Mouse (Mus musculus): Measurements from ENCODE around the gene Ascc1.
"Not testable (repeated sequence)": the region's sequence is repeated elsewhere in the genome, so short reads cannot be mapped to it uniquely, and the experiment has no call there.

Gene Ascc1

DNA sequence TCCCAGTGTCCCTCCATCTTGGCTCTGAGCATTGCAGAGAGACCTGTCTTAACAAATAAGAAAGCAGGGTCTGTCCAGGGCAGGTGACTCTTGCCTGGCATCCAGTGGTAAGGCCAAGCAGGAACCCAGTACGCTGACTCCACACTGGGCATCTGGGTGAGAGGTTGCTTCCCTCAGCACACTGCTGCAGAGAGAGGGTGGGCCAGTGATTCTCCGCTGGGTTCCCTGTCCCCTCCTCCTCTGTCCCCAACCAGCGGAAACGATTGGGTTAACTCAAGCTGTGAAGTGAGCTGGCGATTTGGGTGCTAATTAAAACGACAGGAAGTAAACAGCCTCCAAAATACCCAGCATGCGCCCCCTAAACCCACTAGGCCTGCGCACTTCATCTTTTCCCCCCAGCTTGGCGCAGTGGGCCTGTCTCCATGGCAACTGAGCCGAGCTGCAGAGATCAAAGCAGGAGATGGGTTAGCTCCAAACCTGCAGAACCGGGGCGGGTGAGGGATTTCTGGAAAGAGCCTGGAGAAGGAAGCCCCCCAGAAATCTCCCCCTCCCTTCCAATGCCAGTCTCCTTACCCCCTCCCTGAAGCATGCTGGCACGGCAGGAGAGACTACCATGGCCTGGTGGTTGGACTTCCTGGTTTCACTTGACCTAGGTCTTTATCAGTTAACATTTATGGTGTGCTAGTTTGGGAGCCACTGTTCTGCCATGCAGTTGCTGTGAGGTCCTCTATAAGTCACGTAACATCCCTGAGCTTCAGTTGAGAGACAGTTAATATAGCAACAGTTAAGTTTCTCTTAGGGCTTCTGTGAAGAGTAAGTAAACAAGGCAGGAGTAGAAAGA, 113.0 kb downstream of the Ascc1 start:
- no peak for DNase-seq (ENCODE audit: low spot score)

DNA sequence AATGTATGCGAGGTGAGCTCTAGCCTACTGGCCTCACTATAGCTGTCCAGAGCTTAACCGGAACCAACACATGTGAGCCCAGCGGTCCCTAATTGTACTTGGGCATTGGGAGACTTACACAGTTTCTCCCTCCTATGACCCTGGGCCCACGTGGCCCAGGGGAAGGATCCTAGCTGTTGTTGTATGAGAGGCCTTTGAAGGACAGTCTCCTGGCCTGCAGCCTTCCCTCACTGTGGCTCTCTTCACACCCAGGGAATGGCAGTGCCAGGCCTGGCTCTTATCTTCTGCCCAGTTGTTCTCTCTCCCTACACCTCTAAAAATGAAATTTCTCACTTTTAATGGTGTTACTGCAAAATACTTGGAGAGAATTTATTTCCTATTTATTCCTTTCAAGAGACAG, 114.4 kb downstream of the Ascc1 start:
- DNase-seq (ENCODE audit: low spot score), result no peak

DNA sequence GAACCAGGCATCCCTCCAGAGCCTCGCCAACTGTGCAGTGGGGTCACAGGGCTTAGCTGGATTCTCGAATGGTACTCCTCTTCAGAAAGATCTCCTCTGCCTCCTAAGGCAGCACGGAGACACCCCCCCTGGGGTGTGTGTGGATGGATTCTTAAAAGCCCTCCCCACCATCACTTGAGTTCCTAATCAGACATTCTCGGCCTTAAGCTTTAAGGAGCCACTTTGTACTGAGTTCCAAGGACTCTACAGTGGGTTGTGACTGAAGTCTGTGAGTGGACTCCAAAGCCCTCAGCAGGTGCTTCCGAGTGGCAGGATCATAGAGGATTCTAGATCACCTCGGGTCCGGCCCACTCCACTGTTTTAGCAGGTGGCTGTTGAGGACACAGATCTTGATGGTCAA, 115.9 kb downstream of the Ascc1 start:
- peak; percentile 43 for DNase-seq (ENCODE audit: low spot score)

DNA sequence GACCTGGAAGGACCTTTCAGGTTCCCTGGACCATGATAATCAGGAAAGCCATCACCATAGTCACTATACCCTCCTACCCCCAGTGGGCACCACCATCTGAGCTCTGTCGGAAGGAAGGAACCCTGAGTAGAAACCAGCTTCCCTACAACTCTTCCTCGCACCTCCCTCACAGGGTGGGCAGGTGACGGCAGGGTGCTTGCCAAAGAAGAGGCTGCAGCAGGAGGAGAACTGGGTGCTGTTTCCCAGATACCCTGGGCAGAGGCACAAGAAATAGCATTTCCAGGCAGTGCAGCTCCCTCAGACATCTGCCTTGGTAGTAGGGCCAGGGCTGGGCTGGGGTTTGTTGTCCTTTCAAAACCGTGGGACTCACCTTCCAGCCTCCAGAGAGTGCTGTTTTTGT, 118.0 kb downstream of the Ascc1 start:
- no peak for DNase-seq (ENCODE audit: low spot score)

GRCm38 (mm10) chr10:60124078-60124477, 121.5 kb downstream of the Ascc1 start:
- no peak for DNase-seq (ENCODE audit: low spot score)

- DNase-seq (ENCODE audit: low spot score), result no peak
Observed at GRCm38 (mm10) chr10:60125529-60126327, 123.1 kb downstream of the Ascc1 start.

DNA sequence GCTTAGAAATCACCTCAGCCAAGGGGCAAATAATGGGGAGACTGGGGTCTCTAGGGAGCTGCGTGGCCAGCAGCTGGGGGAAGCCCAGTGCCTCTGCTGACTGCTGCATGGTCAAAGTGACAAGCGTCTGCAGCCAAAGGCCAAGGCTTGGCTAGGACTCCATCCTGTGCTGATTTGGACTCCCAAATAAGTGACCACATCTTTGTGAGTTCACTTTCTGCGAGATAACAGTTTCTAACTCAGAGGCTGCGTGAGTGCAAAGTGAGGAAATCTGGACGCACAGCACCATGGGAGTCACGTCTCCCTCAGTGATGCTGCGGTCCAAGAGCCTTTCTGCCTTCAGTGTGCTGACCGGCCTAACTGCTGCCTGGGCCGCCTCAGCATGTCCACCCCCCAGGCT, 125.7 kb downstream of the Ascc1 start:
- no peak for DNase-seq (ENCODE audit: low spot score)

DNA sequence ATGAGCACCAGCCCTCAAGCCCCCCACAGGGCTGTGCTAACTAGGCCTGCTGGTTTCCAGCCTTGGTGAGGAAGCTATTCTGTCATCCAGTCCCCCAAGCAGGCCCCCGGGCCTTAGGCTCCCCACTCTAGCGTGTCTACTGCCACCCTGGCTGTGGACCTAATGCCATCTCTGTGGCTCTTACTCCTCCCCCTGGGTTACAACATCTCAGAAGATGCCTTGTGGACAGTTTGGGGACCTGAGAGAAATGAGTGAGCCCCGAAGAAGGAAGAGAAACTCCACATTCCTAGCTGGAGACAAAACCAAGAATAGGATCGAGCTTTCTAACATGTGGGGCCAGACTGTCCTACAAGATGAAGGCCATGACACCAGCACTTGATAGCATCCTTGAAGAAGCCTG, 127.9 kb downstream of the Ascc1 start:
- no peak for DNase-seq (ENCODE audit: low spot score)

DNA sequence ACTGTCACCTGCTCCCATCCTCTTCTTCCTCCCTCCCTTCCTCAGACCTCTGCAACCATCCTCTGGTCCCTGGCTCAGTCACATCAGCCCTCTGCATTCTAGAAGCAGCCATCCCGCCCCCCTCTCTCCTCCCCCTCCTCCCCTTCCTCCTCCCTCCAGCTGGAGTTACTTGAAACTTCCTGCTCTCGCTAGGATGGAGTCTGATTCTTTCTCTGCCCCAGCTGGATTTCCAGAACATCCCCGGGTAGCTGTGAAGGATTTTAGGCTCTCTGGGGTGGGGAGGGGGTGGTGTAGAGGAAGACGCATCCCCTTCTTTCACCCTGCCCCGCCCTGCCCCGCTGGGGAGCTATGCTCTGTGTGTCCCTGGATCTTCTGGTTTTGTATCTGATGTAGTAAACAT, 130.9 kb downstream of the Ascc1 start:
- no peak for DNase-seq (ENCODE audit: low spot score)

GRCm38 (mm10) chr10:60134201-60134600, 131.6 kb downstream of the Ascc1 start:
- no peak for DNase-seq (ENCODE audit: low spot score)

DNA sequence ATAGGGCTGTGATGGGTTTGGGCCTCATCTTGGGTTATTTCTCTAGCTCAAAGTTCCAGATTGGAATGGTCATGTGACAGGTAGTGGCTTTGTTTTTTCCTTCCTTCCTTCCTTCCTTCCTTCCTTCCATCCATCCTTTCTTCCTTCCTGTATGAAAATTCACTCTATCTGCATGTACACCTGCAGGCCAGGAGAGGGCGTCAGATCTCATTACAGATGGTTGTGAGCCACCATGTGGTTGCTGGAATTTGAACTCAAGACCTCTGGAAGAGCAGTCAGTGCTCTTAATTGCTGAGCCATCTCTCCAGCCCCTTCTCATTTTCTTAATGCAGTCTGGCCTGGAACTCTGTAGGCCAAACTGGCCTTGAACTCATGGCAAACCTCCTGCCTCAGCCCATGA, 133.4 kb downstream of the Ascc1 start:
- not testable (repeated sequence) for DNase-seq (ENCODE audit: low spot score)

- no peak for DNase-seq (ENCODE audit: low spot score)
Observed at GRCm38 (mm10) chr10:60136935-60137334, 134.3 kb downstream of the Ascc1 start.

- no peak for DNase-seq (ENCODE audit: low spot score)
Observed at GRCm38 (mm10) chr10:60138680-60139079, 136.1 kb downstream of the Ascc1 start.

DNA sequence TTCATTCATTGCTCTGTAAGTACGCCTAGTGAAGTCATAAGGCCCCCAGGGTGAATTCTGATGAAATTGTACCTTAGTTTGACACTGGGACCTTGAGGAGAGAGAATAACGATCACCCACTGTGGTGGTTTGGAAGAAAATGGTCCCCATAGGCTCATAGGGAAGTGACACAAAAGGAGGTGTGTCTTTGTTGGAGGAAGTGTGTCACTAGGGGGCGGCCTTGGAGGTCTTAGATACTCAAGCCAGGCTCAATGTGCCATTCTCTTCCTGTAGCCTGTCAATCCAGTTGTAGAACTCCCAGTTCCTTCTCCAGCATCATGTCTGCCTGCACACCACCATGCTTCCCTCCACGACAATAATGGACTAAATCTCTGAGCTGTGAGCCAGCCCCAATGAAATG, 138.1 kb downstream of the Ascc1 start:
- DNase-seq (ENCODE audit: low spot score), result no peak

GRCm38 (mm10) chr10:60141656-60142160, 139.1 kb downstream of the Ascc1 start:
- DNase-seq (ENCODE audit: low spot score), result no peak

DNA sequence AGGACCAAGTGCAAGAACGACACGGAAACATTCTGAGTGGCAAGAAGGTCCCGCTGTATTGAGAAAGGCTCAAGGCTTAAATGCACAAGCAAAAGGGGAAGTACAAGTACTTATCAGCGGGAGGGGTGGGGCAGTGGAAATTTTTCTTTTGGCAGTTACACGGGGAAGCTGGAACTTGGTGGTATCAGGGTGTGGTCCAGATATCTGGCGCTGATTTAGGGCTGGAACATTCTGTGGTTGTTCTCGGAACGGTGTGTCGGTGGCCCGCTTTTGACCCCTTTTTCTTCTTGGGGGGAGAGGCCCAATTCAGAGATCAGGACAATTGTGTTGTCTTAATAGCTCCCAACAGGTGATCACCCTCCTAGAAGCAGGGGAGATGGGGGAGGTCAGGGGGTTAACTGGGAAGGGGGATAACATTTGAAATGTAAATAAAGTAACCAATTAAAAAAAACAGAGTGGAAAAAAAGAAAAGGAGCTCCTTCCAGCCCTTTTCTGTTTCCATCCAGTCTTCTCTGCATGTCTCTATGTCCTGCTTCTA, 145.0 kb downstream of the Ascc1 start:
- DNase-seq (ENCODE audit: low spot score), result peak; percentile 17

DNA sequence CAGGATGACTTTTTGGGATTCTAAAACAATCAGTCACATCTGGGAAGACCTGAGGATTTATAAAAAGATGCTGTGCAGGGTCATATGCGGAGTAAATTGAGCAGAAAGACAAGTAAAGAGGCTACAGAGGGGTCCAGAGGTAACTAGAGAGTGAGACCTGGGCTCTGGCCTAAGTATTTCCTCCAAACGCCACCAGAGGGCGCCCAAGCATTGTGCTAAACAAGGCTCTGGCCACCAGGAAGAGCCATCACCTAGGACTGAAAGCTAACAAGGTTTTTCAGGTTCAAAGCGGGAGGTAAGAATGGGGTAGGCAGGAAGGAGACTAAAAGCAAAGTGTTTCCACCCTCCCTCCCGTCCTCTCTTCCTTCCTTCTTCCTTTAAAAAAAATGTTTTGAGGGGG, 145.5 kb downstream of the Ascc1 start:
- peak; percentile 78 for DNase-seq (ENCODE audit: low spot score)
